Mouse (Mus musculus): ENCODE results near the gene Mien1.

DNA sequence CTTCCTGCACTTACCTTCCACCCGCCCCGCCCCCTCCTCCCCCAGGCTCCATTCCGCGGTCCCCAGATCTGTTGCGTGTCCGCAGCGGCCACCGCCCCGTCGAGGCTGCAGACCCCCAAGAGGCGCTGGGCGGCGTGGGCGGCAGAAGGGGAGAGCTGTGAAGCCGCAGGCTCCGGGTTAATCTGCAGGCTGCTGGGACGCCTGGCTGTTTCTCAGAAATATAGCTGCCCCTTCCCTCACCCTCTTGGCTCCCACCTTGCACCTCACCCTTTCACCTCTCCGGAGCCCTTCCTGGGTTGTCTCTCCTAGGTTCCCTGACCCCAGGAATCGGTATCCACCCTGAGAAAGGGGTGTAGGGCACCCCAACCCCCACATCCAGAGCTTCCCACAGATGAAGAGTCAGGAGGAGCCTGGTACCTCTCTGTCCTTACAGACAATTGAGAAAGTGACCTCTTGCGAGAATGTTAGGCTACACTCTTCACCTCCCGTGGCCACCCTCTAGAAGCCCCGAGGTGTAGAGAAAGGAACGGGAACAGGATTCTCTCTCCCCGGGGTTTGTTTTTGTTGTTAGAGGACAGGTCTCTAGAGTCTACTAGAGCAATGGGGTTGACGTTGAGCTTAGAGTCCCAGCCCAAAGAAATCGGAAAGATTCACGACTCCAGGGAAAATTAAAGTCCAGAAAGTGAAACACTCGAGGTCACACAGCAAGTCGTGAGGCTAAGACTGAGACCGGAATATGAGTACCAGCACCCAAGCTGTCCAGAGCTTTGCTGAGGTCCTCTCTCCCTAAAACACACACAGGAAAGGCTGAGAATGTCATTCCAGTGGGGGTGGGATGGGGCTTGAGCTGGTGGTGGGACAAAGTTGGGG is 19.6 kb upstream of the Mien1 start:
- TF ChIP-seq CTCF (IDR thresholded peaks at IDR 0.05; ENCODE audit: insufficient read depth, low read length) (no peak), POLR2A (IDR thresholded peaks at IDR 0.05; ENCODE audit: borderline replicate concordance, extremely low read depth, low read depth, low read length) (no peak)

Data from lung, adult 2 months (tissue).